Mouse (Mus musculus) heart, embryonic 11.5 days (tissue): ENCODE results near the gene Pgap1. TPM values are rescaled to one million over a fixed set of nuclear protein-coding genes. Genes with fewer than 3 reads are reported as not detected.

Experiments
- ATAC-seq: fragments of 200-750 bp; cut with Nextera tagmentation; replicated peaks from 2 replicates; pipeline ENCODE4 v1.8.0; 2017; ENCODE audit warnings: moderate library complexity; ENCODE audit not compliant: insufficient number of reproducible peaks, low FRiP score, low TSS enrichment
- H3K27ac ChIP-seq: fragments of 300-500 bp; sonication (generic); 2 replicates; pipeline ENCODE4 v1.5.1; 2014; ENCODE audit warnings: mild to moderate bottlenecking, low read depth, low read length
- H3K27me3 ChIP-seq: fragments of 300-500 bp; sonication (generic); 2 replicates; pipeline ENCODE4 v1.6.1; 2014; ENCODE audit warnings: mild to moderate bottlenecking, low read length, mixed read lengths; ENCODE audit not compliant: control insufficient read depth, insufficient read depth
- H3K36me3 ChIP-seq: fragments of 300-500 bp; sonication (generic); 2 replicates; pipeline ENCODE4 v1.6.1; 2014; ENCODE audit warnings: mild to moderate bottlenecking, low read length, moderate library complexity, mixed read lengths; ENCODE audit not compliant: control insufficient read depth, insufficient read depth
- H3K4me1 ChIP-seq: fragments of 300-500 bp; sonication (generic); 2 replicates; pipeline ENCODE4 v1.6.1; 2014; ENCODE audit warnings: low read length; ENCODE audit not compliant: control insufficient read depth, insufficient read depth
- H3K4me2 ChIP-seq: fragments of 300-500 bp; sonication (generic); 2 replicates; pipeline ENCODE4 v1.6.1; 2014; ENCODE audit warnings: mild to moderate bottlenecking, moderate library complexity
- H3K4me3 ChIP-seq: fragments of 300-500 bp; sonication (generic); 2 replicates; pipeline ENCODE4 v1.5.1; 2014; ENCODE audit warnings: low read depth, low read length
- H3K9ac ChIP-seq: fragments of 300-500 bp; sonication (generic); 2 replicates; pipeline ENCODE4 v1.6.1; 2014; ENCODE audit warnings: mild to moderate bottlenecking, low read depth, low read length, moderate library complexity
- H3K9me3 ChIP-seq: fragments of 300-500 bp; sonication (generic); replicated peaks from 2 replicates; pipeline ENCODE4 v1.6.1; 2016; ENCODE audit warnings: low read length; ENCODE audit not compliant: control insufficient read depth
- WGBS: fragments of 180-500 bp; shearing (Covaris S2); extraction: QIAGEN DNeasy Blood & Tissue Kit; methylation state at CpG from one replicate; pipeline ENCODE4 v1.1.7; 2014; ENCODE audit not compliant: insufficient replicate concordance; 5-methylcytosine and 5-hydroxymethylcytosine counted together
- polyA plus RNA-seq: library from polyadenylated mRNA; unstranded; fragments of >200 nt; fragmentation: Nextera tagmentation; extraction: Ambion mirVana; gene quantifications from 2 replicates; pipeline ENCODE4 v1.2.1, GENCODE M21; 2014

The Pgap1 gene
- polyA plus RNA-seq, 1 experiment from 2014 or later, result 6.0 TPM

- H3K27ac ChIP-seq, result no peak overlapping the region
- peaks cover 5% of the 10 kb centered on the region; the same call in 1 of the 2 replicates for H3K36me3 ChIP-seq
- H3K27me3 ChIP-seq, result no peaks in the 10 kb centered on the region
- H3K9ac ChIP-seq, result no peak overlapping the region
- no peaks in the 10 kb centered on the region for H3K4me1 ChIP-seq
- H3K9me3 ChIP-seq, result no peaks in the 10 kb centered on the region
- WGBS, result 85% methylated on average over 9 of the region's 9 CpGs
- no peak overlapping the region for H3K4me3 ChIP-seq
- ATAC-seq, result no peak
- no peak overlapping the region for H3K4me2 ChIP-seq
Observed at GRCm38 (mm10) chr1:54545200-54545599, 12.3 kb downstream of the Pgap1 start.

- peaks cover 7% of the 10 kb centered on the region; the same call in 1 of the 2 replicates for H3K36me3 ChIP-seq
- H3K4me3 ChIP-seq, result no peak overlapping the region
- ATAC-seq, result no peak
- H3K27ac ChIP-seq, result no peak overlapping the region
- 86% methylated on average over 2 of the region's 2 CpGs for WGBS
- H3K9ac ChIP-seq, result no peak overlapping the region
- H3K4me2 ChIP-seq, result no peak overlapping the region
- no peaks in the 10 kb centered on the region for H3K27me3 ChIP-seq
- no peaks in the 10 kb centered on the region for H3K4me1 ChIP-seq
- H3K9me3 ChIP-seq, result no peaks in the 10 kb centered on the region
Observed at GRCm38 (mm10) chr1:54542920-54543319, 14.6 kb downstream of the Pgap1 start.

GRCm38 (mm10) chr1:54531170-54531569, 26.3 kb downstream of the Pgap1 start:
- no peak overlapping the region for H3K27ac ChIP-seq
- no peak for ATAC-seq
- H3K4me3 ChIP-seq, result no peak overlapping the region
- H3K4me1 ChIP-seq, result no peaks in the 10 kb centered on the region
- no peaks in the 10 kb centered on the region for H3K27me3 ChIP-seq
- H3K36me3 ChIP-seq, result no peaks in the 10 kb centered on the region
- H3K9me3 ChIP-seq, result no peaks in the 10 kb centered on the region
- H3K9ac ChIP-seq, result no peak overlapping the region
- WGBS, result 73% methylated on average over 6 of the region's 6 CpGs
- H3K4me2 ChIP-seq, result no peak overlapping the region

GRCm38 (mm10) chr1:54523717-54524116, 33.8 kb downstream of the Pgap1 start:
- Histone ChIP-seq H3K4me2 (no peak overlapping the region), H3K27me3 (no peaks in the 10 kb centered on the region), H3K9ac (no peak overlapping the region), H3K4me3 (no peak overlapping the region), H3K27ac (no peak overlapping the region), H3K36me3 (no peaks in the 10 kb centered on the region), H3K9me3 (no peaks in the 10 kb centered on the region), H3K4me1 (no peaks in the 10 kb centered on the region)
- ATAC-seq, result no peak
- 76% methylated on average over 2 of the region's 2 CpGs for WGBS

GRCm38 (mm10) chr1:54520062-54520577, 37.4 kb downstream of the Pgap1 start:
- Histone ChIP-seq H3K4me2 (no peak overlapping the region), H3K27me3 (no peaks in the 10 kb centered on the region), H3K36me3 (no peaks in the 10 kb centered on the region), H3K4me1 (no peaks in the 10 kb centered on the region), H3K9me3 (no peaks in the 10 kb centered on the region), H3K9ac (no peak overlapping the region), H3K27ac (no peak overlapping the region), H3K4me3 (no peak overlapping the region)
- WGBS, result 79% methylated on average over 5 of the region's 5 CpGs
- ATAC-seq, result no peak

- Histone ChIP-seq H3K36me3 (no peaks in the 10 kb centered on the region; the same call in 1 of the 2 replicates), H3K9me3 (no peaks in the 10 kb centered on the region), H3K9ac (no peak overlapping the region), H3K4me2 (no peak overlapping the region), H3K4me3 (no peak overlapping the region), H3K27ac (no peak overlapping the region), H3K27me3 (no peaks in the 10 kb centered on the region), H3K4me1 (no peaks in the 10 kb centered on the region)
- ATAC-seq, result no peak
- WGBS, result 95% methylated on average over 1 of the region's 1 CpGs
Observed at GRCm38 (mm10) chr1:54513836-54514235, 43.6 kb downstream of the Pgap1 start.

- H3K27ac ChIP-seq, result no peak overlapping the region
- no peak overlapping the region for H3K4me3 ChIP-seq
- no peak for ATAC-seq
- no peak overlapping the region for H3K9ac ChIP-seq
- no peaks in the 10 kb centered on the region for H3K4me1 ChIP-seq
- 75% methylated on average over 2 of the region's 2 CpGs for WGBS
- H3K27me3 ChIP-seq, result no peaks in the 10 kb centered on the region
- no peaks in the 10 kb centered on the region for H3K9me3 ChIP-seq
- no peak overlapping the region for H3K4me2 ChIP-seq
- H3K36me3 ChIP-seq, result no peaks in the 10 kb centered on the region
Observed at GRCm38 (mm10) chr1:54498496-54498895, 59.0 kb downstream of the Pgap1 start.

GRCm38 (mm10) chr1:54496254-54496653, 61.2 kb downstream of the Pgap1 start:
- Histone ChIP-seq H3K4me2 (no peak overlapping the region), H3K36me3 (no peaks in the 10 kb centered on the region), H3K27ac (no peak overlapping the region), H3K9ac (no peak overlapping the region), H3K4me3 (no peak overlapping the region), H3K27me3 (no peaks in the 10 kb centered on the region), H3K9me3 (no peaks in the 10 kb centered on the region), H3K4me1 (no peaks in the 10 kb centered on the region)
- 55% methylated on average over 1 of the region's 1 CpGs for WGBS
- ATAC-seq, result no peak

GRCm38 (mm10) chr1:54493496-54493895, 64.0 kb downstream of the Pgap1 start:
- ATAC-seq, result no peak
- no peak overlapping the region for H3K4me3 ChIP-seq
- no peaks in the 10 kb centered on the region for H3K9me3 ChIP-seq
- no peak overlapping the region for H3K27ac ChIP-seq
- no peaks in the 10 kb centered on the region for H3K36me3 ChIP-seq
- 91% methylated on average over 3 of the region's 3 CpGs for WGBS
- H3K27me3 ChIP-seq, result no peaks in the 10 kb centered on the region
- no peak overlapping the region for H3K9ac ChIP-seq
- H3K4me2 ChIP-seq, result no peak overlapping the region
- no peaks in the 10 kb centered on the region for H3K4me1 ChIP-seq
